Mouse (Mus musculus) liver, postnatal 0 days (tissue): Measurements from ENCODE around the gene Syt11.
"Not testable (repeated sequence)": the region's sequence is repeated elsewhere in the genome, so short reads cannot be mapped to it uniquely, and the experiment has no call there.

Experiments
- CTCF ChIP-seq: sonication (generic); IDR thresholded peaks from 2 replicates; pipeline ENCODE4 v1.5.1; 2016; ENCODE audit warnings: antibody characterized with exemption, low read depth
- EP300 ChIP-seq: IDR thresholded peaks from 2 replicates; pipeline ENCODE4 v1.6.1; 2016; ENCODE audit warnings: antibody characterized with exemption, low read depth, mild to moderate bottlenecking

DNA sequence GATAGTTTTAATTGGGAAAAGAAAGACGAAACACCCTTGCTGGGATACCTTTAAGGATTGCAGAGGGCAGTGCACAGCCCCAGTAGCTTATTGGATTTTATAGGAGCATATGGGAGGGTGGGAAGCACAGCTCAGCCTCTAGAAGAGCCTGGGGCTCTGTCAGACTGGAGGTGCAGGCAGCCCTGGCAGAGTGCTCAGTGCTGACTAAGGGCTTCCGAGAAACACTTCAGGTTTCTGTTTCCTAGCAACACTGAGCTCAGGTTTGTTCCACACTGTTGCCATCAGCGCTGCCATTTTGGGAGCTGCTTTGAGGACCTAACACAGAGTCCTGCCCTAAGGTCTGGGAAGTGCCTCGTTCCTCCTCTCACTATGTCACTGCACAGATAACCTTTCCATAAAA, 11.4 kb upstream of the Syt11 start:
- TF ChIP-seq CTCF, EP300: not testable (repeated sequence)
